Mouse (Mus musculus) embryonic facial prominence, embryonic 13.5 days (tissue): ENCODE data around the gene Casp8. TPM values are rescaled to one million over a fixed set of nuclear protein-coding genes. Genes with fewer than 3 reads are reported as not detected.
"Not testable (repeated sequence)": the region's sequence is repeated elsewhere in the genome, so short reads cannot be mapped to it uniquely, and the experiment has no call there.

Experiments used
- ATAC-seq: fragments of 200-750 bp; cut with Nextera tagmentation; 2 replicates; pipeline ENCODE4 v1.8.0; 2017; ENCODE audit warnings: low read depth; ENCODE audit not compliant: insufficient number of reproducible peaks, insufficient read depth, low FRiP score, low TSS enrichment
- H3K27ac ChIP-seq: fragments of 300-500 bp; sonication (generic); 2 replicates; pipeline ENCODE4 v1.5.1; 2015; ENCODE audit warnings: moderate library complexity, mild to moderate bottlenecking, inconsistent platforms
- H3K27me3 ChIP-seq: fragments of 300-500 bp; sonication (generic); 2 replicates; pipeline ENCODE4 v1.6.1; 2015; ENCODE audit warnings: mild to moderate bottlenecking, inconsistent platforms
- H3K36me3 ChIP-seq: fragments of 300-500 bp; sonication (generic); 2 replicates; pipeline ENCODE4 v1.6.1; 2015; ENCODE audit warnings: mild to moderate bottlenecking, inconsistent platforms
- H3K4me1 ChIP-seq: fragments of 300-500 bp; sonication (generic); 2 replicates; pipeline ENCODE4 v1.6.1; 2015; ENCODE audit warnings: inconsistent platforms
- H3K4me2 ChIP-seq: fragments of 300-500 bp; sonication (generic); 2 replicates; pipeline ENCODE4 v1.6.1; 2015; ENCODE audit warnings: moderate library complexity, mild to moderate bottlenecking, inconsistent platforms
- H3K4me3 ChIP-seq: fragments of 300-500 bp; sonication (generic); 2 replicates; pipeline ENCODE4 v1.5.1; 2015; ENCODE audit warnings: mild to moderate bottlenecking, inconsistent platforms
- H3K9ac ChIP-seq: fragments of 300-500 bp; sonication (generic); 2 replicates; pipeline ENCODE4 v1.6.1; 2015; ENCODE audit warnings: mild to moderate bottlenecking, inconsistent platforms
- H3K9me3 ChIP-seq: fragments of 300-500 bp; sonication (generic); 2 replicates; pipeline ENCODE4 v1.6.1; 2016; ENCODE audit warnings: inconsistent platforms
- WGBS: fragments of 180-500 bp; shearing (Covaris S2); methylation state at CpG from one replicate; pipeline ENCODE4 v1.1.7; 2015; ENCODE audit warnings: mixed read lengths; 5-methylcytosine and 5-hydroxymethylcytosine counted together
- polyA plus RNA-seq: library from polyadenylated mRNA; unstranded; fragments of >200 nt; fragmentation: Nextera tagmentation; extraction: Ambion mirVana; gene quantifications from 2 replicates; pipeline ENCODE4 v1.2.1, GENCODE M21; 2015

The Casp8 gene
- polyA plus RNA-seq, 1 experiment from 2014 or later: 31.2 TPM

GRCm38 (mm10) chr1:58876500-58876899, 81.3 kb downstream of the Casp8 start:
- ATAC-seq, H3K27me3 ChIP-seq: not testable (repeated sequence)

GRCm38 (mm10) chr1:58879291-58879690, 84.1 kb downstream of the Casp8 start:
- H3K36me3 ChIP-seq, H3K4me1 ChIP-seq, H3K9me3 ChIP-seq, H3K4me3 ChIP-seq, H3K9ac ChIP-seq, H3K4me2 ChIP-seq, H3K27ac ChIP-seq, H3K27me3 ChIP-seq, ATAC-seq: not testable (repeated sequence)
- WGBS: 90% methylated on average over 2 of the region's 2 CpGs

More at GRCm38 (mm10) chr1:58876500-58876899, 81.3 kb downstream of the Casp8 start:
- 89% methylated on average over 4 of the region's 4 CpGs for WGBS
- H3K36me3 ChIP-seq, H3K9me3 ChIP-seq, H3K9ac ChIP-seq, H3K4me1 ChIP-seq, H3K4me3 ChIP-seq, H3K27ac ChIP-seq, H3K4me2 ChIP-seq: not testable (repeated sequence)

DNA sequence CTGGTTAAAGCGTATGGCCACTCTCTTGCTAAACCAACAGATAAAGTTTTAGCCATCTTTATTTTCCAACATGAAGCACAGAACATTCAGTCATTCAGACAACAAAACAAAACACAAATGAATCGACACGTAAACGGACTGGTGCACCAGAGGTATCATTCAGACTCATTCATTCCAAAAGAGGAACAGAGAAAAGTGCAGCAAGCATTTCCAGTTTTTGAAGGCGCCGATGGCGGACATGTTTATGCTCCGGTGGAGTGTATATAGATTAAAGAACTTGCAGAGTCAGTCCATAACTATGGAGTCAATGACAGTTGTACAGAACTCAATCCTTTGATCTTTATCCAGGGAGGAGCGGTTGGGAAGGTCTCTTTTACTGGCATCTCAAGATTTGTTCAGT, 88.1 kb downstream of the Casp8 start:
- not testable (repeated sequence) for H3K4me1 ChIP-seq, H3K27ac ChIP-seq, H3K27me3 ChIP-seq, H3K36me3 ChIP-seq, H3K4me3 ChIP-seq, H3K9me3 ChIP-seq, H3K9ac ChIP-seq, ATAC-seq, H3K4me2 ChIP-seq
- WGBS: 89% methylated on average over 9 of the region's 9 CpGs

DNA sequence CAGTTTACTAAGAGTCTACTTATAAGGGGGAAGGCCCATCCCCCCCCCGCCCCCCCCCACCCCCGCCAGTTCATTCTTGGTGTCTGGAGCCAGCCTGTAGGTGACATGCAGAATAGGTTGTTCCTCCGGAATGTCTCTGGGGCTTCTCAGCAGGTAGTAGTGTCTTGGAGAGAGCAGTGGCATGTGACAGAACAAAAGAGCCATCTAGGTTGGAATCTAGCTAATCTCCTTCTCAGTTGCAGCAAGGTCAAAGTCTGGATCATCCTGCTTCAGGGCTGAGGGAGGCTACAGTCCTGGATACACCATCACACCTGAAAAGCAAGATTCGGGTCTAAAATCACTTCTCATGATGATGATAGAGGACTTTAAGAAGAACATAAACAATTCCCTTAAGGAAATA, 90.5 kb downstream of the Casp8 start:
- H3K4me3 ChIP-seq: no peak overlapping the region
- H3K27ac ChIP-seq: no peak overlapping the region
- H3K4me2 ChIP-seq: no peak overlapping the region
- no peaks in the 10 kb centered on the region for H3K36me3 ChIP-seq
- H3K9me3 ChIP-seq: no peaks in the 10 kb centered on the region
- H3K4me1 ChIP-seq: no peaks in the 10 kb centered on the region
- 73% methylated on average over 4 of the region's 4 CpGs for WGBS
- no peak for ATAC-seq
- no peak overlapping the region for H3K9ac ChIP-seq
- no peaks in the 10 kb centered on the region for H3K27me3 ChIP-seq

GRCm38 (mm10) chr1:58889826-58890546, 94.8 kb downstream of the Casp8 start:
- H3K4me1 ChIP-seq: no peaks in the 10 kb centered on the region
- H3K9me3 ChIP-seq: no peaks in the 10 kb centered on the region
- no peak overlapping the region for H3K27ac ChIP-seq
- H3K4me3 ChIP-seq: no peak overlapping the region
- ATAC-seq: no peak
- no peaks in the 10 kb centered on the region for H3K36me3 ChIP-seq
- no peaks in the 10 kb centered on the region for H3K27me3 ChIP-seq
- H3K9ac ChIP-seq: no peak overlapping the region
- no peak overlapping the region for H3K4me2 ChIP-seq
- 71% methylated on average over 5 of the region's 5 CpGs for WGBS

DNA sequence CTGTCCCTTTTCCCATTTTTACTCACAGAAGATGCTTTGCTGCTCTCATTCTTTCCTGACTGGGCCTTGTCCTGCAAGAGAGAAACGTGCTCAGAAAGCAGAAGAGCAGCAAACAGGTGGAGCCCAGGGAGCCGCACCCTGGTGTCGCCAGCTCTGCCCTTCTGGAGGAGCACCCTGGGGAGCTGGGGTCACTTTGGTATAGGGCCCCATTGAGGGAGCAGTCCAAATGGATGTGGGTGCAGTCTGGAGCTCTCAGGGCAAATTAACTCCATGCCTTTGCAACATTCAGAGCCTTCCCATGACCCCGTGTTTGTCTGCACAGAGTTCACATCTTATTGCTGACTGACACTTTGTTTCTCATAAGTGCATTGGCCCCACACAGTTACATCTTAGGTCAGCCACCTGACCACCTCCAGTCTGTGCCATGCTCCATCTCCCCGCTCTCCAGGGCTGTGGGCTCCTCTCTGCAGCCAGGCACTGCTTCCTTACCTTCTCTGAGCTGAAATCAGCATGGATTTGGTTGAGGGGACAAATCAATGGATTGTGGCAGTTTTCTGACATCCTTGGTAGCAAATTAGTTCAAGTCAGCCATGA, 95.6 kb downstream of the Casp8 start:
- not testable (repeated sequence) for H3K4me1 ChIP-seq, H3K4me2 ChIP-seq, H3K9me3 ChIP-seq, H3K9ac ChIP-seq, ATAC-seq, H3K27ac ChIP-seq, H3K4me3 ChIP-seq, H3K36me3 ChIP-seq, H3K27me3 ChIP-seq
- 74% methylated on average over 4 of the region's 5 CpGs for WGBS

GRCm38 (mm10) chr1:58891481-58892170, 96.5 kb downstream of the Casp8 start:
- H3K9ac ChIP-seq, H3K4me2 ChIP-seq, H3K36me3 ChIP-seq, H3K4me3 ChIP-seq, H3K27me3 ChIP-seq, H3K27ac ChIP-seq, H3K9me3 ChIP-seq, H3K4me1 ChIP-seq, ATAC-seq: not testable (repeated sequence)
- WGBS: 84% methylated on average over 2 of the region's 2 CpGs

- H3K36me3 ChIP-seq, H3K9ac ChIP-seq, H3K27me3 ChIP-seq, H3K4me3 ChIP-seq, H3K9me3 ChIP-seq, H3K4me2 ChIP-seq, H3K4me1 ChIP-seq, H3K27ac ChIP-seq, ATAC-seq: not testable (repeated sequence)
- WGBS: 66% methylated on average over 8 of the region's 8 CpGs
These were observed 97.2 kb downstream of the Casp8 start for GRCm38 (mm10) chr1:58892386-58892785.

Other genes starting within 250 kb of the Casp8 start
- gene Fam126b, start 209.1 kb upstream of the Casp8 start, polyA plus RNA-seq: 7.7 and 9.2 TPM in 2 replicates
- gene Ndufb3, start 209.0 kb upstream of the Casp8 start, polyA plus RNA-seq: 175 and 176 TPM in 2 replicates
- not detected in 2 replicates for gene Als2cr12, start 99.4 kb upstream of the Casp8 start, polyA plus RNA-seq
- 39.0 and 44.4 TPM in 2 replicates for gene Cflar, start 83.9 kb upstream of the Casp8 start, polyA plus RNA-seq
- 11.3 and 12.2 TPM in 2 replicates for gene Trak2, start 178.1 kb downstream of the Casp8 start, polyA plus RNA-seq
- 29.8 and 30.7 TPM in 2 replicates for gene Stradb, start 178.1 kb downstream of the Casp8 start, polyA plus RNA-seq